Mouse (Mus musculus): Measurements from ENCODE around the gene Amotl1.

GRCm38 (mm10) chr9:14598157-14598556 is 46.7 kb downstream of the Amotl1 start:
- TF ChIP-seq CTCF (IDR thresholded peaks at IDR 0.05; ENCODE audit: insufficient read depth, low read length) (no peak), POLR2A (IDR thresholded peaks at IDR 0.05; ENCODE audit: borderline replicate concordance, extremely low read depth, low read depth, low read length) (no peak)
